Mouse (Mus musculus) c-Kit-positive CD71-positive TER-119-positive erythroid progenitor cells, embryonic 14.5 days (primary cell): ENCODE data around the gene Pigb.

Experiments
- DNase-seq: peaks from one replicate; pipeline ENCODE4 v3.0.0-alpha.2; 2013; ENCODE audit warnings: low spot score

Pigb gene

GRCm38 (mm10) chr9:72992576-72992975 lies 47.6 kb downstream of the Pigb start:
- no peak for DNase-seq

GRCm38 (mm10) chr9:72991420-72991819 lies 48.8 kb downstream of the Pigb start:
- no peak for DNase-seq

GRCm38 (mm10) chr9:72988706-72989105 lies 51.5 kb downstream of the Pigb start:
- no peak for DNase-seq

GRCm38 (mm10) chr9:72987703-72988102 lies 52.5 kb downstream of the Pigb start:
- DNase-seq, result no peak

GRCm38 (mm10) chr9:72985250-72986220 lies 54.6 kb downstream of the Pigb start, which contains the start of the genes Ccpg1os and Ccpg1:
Gene Ccpg1os (minus strand): TSS chr9:72985382.
Gene Ccpg1 (plus strand): TSS chr9:72985429.
- DNase-seq, result peak; percentile 90

GRCm38 (mm10) chr9:72983066-72983465 lies 57.1 kb downstream of the Pigb start:
- DNase-seq, result no peak

GRCm38 (mm10) chr9:72975242-72975641 lies 64.9 kb downstream of the Pigb start:
- no peak for DNase-seq

GRCm38 (mm10) chr9:72974734-72975133 lies 65.4 kb downstream of the Pigb start:
- DNase-seq, result no peak

GRCm38 (mm10) chr9:72972984-72973383 lies 67.2 kb downstream of the Pigb start:
- no peak for DNase-seq

- no peak for DNase-seq
Measured at GRCm38 (mm10) chr9:72972435-72972834, 67.7 kb downstream of the Pigb start.

- DNase-seq, result no peak
Measured at GRCm38 (mm10) chr9:72969874-72970273, 70.3 kb downstream of the Pigb start.

GRCm38 (mm10) chr9:72968349-72969061 lies 71.7 kb downstream of the Pigb start:
- no peak for DNase-seq

GRCm38 (mm10) chr9:72961959-72962358 lies 78.2 kb downstream of the Pigb start:
- DNase-seq, result no peak

GRCm38 (mm10) chr9:72961346-72961745 lies 78.8 kb downstream of the Pigb start:
- DNase-seq, result no peak

GRCm38 (mm10) chr9:72958521-72959450 lies 81.4 kb downstream of the Pigb start, which contains the start of the genes Dyx1c1 and Gm44503:
Gene Dyx1c1 (plus strand): TSS chr9:72958785.
Gene Gm44503 (plus strand): TSS chr9:72958852.
- peak; percentile 45 for DNase-seq
